Mouse (Mus musculus) E14TG2a.4 (cell line): ENCODE results near the gene Pwwp2b.

Experiments used
- CTCF ChIP-seq: conservative IDR thresholded peaks from 2 replicates; pipeline ENCODE4 v1.5.1; 2014; ENCODE audit warnings: low read length
- NANOG ChIP-seq: IDR thresholded peaks from 2 replicates; pipeline ENCODE4 v1.6.1; 2014; ENCODE audit warnings: borderline replicate concordance, low read length, mixed read lengths
- POU5F1 ChIP-seq: IDR thresholded peaks from 2 replicates; pipeline ENCODE4 v1.6.1; 2014; ENCODE audit warnings: low read length, borderline replicate concordance

DNA sequence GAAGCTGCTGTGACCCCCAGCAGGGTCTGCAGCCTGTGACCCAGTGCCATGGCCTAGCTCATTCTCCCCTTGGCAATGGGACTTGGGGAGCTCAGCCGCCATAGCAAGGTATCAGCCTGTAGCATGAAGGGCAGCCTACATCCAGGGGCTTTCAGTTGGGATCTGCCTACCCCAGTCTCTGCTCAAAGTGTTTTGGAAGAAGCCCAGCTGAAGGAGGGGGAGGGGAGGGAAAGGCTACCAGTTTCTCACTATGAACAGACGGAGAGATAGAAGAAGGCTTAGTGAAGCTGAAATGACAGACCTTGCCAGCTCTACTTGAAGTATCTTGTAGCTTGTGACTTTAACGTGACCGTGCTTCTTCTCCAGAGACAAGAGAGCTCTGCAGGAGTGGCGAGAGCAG lies 18.4 kb upstream of the Pwwp2b start:
- TF ChIP-seq POU5F1 (no peak), CTCF (no peak), NANOG (no peak)
